Mouse (Mus musculus) lung, embryonic 16.5 days (tissue): ENCODE results near the gene Atrnl1. TPM values are rescaled to one million over a fixed set of nuclear protein-coding genes. Genes with fewer than 3 reads are reported as not detected.

Experiments used
- ATAC-seq: fragments of 200-750 bp; cut with Nextera tagmentation; 2 replicates; pipeline ENCODE4 v1.8.0; 2017; ENCODE audit warnings: low read depth, mild to moderate bottlenecking, moderate library complexity
- H3K27ac ChIP-seq: fragments of 300-500 bp; sonication (generic); 2 replicates; pipeline ENCODE4 v1.5.1; 2014; ENCODE audit warnings: mild to moderate bottlenecking, control low read depth, low read length
- H3K27me3 ChIP-seq: fragments of 300-500 bp; sonication (generic); 2 replicates; pipeline ENCODE4 v1.6.1; 2014; ENCODE audit warnings: low read depth, low read length, mixed read lengths; ENCODE audit not compliant: control insufficient read depth, insufficient read depth
- H3K36me3 ChIP-seq: fragments of 300-500 bp; sonication (generic); 2 replicates; pipeline ENCODE4 v1.6.1; 2014; ENCODE audit warnings: low read length; ENCODE audit not compliant: control insufficient read depth, insufficient read depth
- H3K4me1 ChIP-seq: fragments of 300-500 bp; sonication (generic); replicated peaks from 2 replicates; pipeline ENCODE4 v1.6.1; 2014; ENCODE audit warnings: low read length, mixed read lengths; ENCODE audit not compliant: control insufficient read depth, insufficient read depth
- H3K4me2 ChIP-seq: fragments of 300-500 bp; sonication (generic); 2 replicates; pipeline ENCODE4 v1.6.1; 2014; ENCODE audit warnings: low read depth, low read length, control low read depth
- H3K4me3 ChIP-seq: fragments of 300-500 bp; sonication (generic); 2 replicates; pipeline ENCODE4 v1.5.1; 2014; ENCODE audit warnings: mild to moderate bottlenecking, low read length, control low read depth
- H3K9ac ChIP-seq: fragments of 300-500 bp; sonication (generic); 2 replicates; pipeline ENCODE4 v1.6.1; 2014; ENCODE audit warnings: low read length, control low read depth
- H3K9me3 ChIP-seq: fragments of 300-500 bp; sonication (generic); 2 replicates; pipeline ENCODE4 v1.6.1; 2016; ENCODE audit warnings: low read length; ENCODE audit not compliant: control insufficient read depth
- WGBS: fragments of 180-500 bp; shearing (Covaris S2); extraction: QIAGEN DNeasy Blood & Tissue Kit; methylation state at CpG from one replicate; pipeline ENCODE4 v1.1.7; 2014; 5-methylcytosine and 5-hydroxymethylcytosine counted together
- polyA plus RNA-seq: library from polyadenylated mRNA; unstranded; fragments of >200 nt; fragmentation: Nextera tagmentation; extraction: Ambion mirVana; gene quantifications from 2 replicates; pipeline ENCODE4 v1.2.1, GENCODE M21; 2015

The Atrnl1 gene
- polyA plus RNA-seq, 1 experiment from 2014 or later = 5.0 TPM

- Histone ChIP-seq H3K4me3 (no peak overlapping the region), H3K9me3 (peaks cover 6% of the 10 kb centered on the region), H3K4me2 (no peak overlapping the region), H3K27me3 (no peaks in the 10 kb centered on the region), H3K9ac (no peak overlapping the region), H3K36me3 (no peaks in the 10 kb centered on the region), H3K27ac (no peak overlapping the region), H3K4me1 (no peaks in the 10 kb centered on the region; the same call in 1 of the 2 replicates)
- WGBS = 78% methylated on average over 14 of the region's 14 CpGs
- ATAC-seq = no peak
Observed at GRCm38 (mm10) chr19:58125010-58125409, 514.2 kb downstream of the Atrnl1 start.

- no peak overlapping the region for H3K4me3 ChIP-seq
- H3K9me3 ChIP-seq = peaks cover 6% of the 10 kb centered on the region
- no peak overlapping the region for H3K9ac ChIP-seq
- no peak for ATAC-seq
- no peaks in the 10 kb centered on the region for H3K27me3 ChIP-seq
- no peak overlapping the region for H3K4me2 ChIP-seq
- WGBS = 87% methylated on average over 9 of the region's 9 CpGs
- no peaks in the 10 kb centered on the region for H3K4me1 ChIP-seq
- peaks cover 8% of the 10 kb centered on the region for H3K36me3 ChIP-seq
- no peak overlapping the region for H3K27ac ChIP-seq
Observed at GRCm38 (mm10) chr19:58131896-58132295, 521.1 kb downstream of the Atrnl1 start.

DNA sequence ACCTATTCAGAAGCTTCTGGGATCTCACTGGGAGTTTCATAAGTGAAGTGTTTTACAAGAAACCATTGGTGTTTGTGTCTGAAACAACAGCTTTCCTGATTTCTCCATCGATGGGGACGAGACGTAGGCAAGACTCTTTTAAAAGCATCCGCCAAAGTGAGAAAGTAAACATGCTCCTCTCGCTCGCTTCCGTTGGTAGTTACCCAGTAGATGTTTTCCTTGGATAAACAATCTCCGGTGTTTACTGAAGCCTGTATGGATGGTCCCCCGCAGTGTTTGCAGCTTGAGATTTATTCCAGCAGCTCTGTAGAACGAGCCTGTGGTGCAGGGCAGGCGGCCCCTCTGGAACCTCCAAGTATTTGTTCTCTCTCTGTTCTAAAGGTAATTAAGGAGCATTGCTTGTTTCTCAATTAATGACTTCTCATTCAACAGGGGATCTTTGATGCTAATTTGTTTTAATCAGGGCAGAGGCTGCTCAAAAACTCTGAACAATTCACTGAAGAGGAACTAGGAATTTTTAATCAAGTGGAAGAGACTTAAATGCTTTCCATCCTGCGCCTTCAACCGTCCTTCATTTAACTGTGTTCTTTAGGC lies 529.5 kb downstream of the Atrnl1 start:
- Histone ChIP-seq H3K27ac (no peak overlapping the region), H3K27me3 (no peaks in the 10 kb centered on the region), H3K4me2 (no peak overlapping the region), H3K4me3 (no peak overlapping the region), H3K36me3 (no peaks in the 10 kb centered on the region), H3K4me1 (no peaks in the 10 kb centered on the region; the same call in 1 of the 2 replicates), H3K9ac (no peak overlapping the region), H3K9me3 (no peaks in the 10 kb centered on the region)
- WGBS = 20% methylated on average over 13 of the region's 13 CpGs
- ATAC-seq = no peak

DNA sequence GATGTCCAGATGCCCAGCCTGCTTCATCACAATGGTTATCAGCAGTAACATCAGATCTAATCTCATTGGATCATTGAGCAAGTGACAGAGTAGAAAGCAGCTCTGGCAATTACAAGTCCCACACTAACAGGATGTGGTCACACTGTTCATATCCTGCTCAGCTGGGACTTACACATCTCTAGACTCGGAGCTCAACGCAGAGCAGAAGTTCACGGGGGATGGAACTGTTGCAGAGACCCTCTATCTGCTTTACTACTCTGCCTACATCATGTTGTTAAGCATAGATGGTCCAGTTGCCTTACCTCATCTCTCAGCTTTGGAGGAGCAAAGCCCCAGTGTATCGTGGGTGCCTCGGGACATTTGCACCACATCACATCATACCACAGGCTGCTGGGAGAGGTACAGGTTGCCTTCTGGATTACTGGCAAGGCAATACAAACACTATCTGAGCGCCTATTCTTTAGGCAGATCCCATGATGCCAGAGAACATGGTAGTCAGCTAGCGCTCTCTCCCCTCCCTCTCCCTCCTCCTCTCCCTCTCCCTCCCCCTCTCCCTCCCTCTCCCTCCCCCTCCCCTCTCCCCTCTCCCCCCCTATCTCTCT lies 533.1 kb downstream of the Atrnl1 start:
- H3K9ac ChIP-seq = no peak overlapping the region
- ATAC-seq = no peak
- H3K4me2 ChIP-seq = no peak overlapping the region
- H3K4me3 ChIP-seq = no peak overlapping the region
- H3K36me3 ChIP-seq = no peaks in the 10 kb centered on the region
- WGBS = 77% methylated on average over 7 of the region's 7 CpGs
- no peaks in the 10 kb centered on the region for H3K9me3 ChIP-seq
- no peak overlapping the region for H3K27ac ChIP-seq
- no peaks in the 10 kb centered on the region for H3K27me3 ChIP-seq
- H3K4me1 ChIP-seq = no peaks in the 10 kb centered on the region; the same call in 1 of the 2 replicates

- no peaks in the 10 kb centered on the region for H3K9me3 ChIP-seq
- H3K27ac ChIP-seq = no peak overlapping the region
- H3K4me1 ChIP-seq = no peaks in the 10 kb centered on the region
- H3K4me2 ChIP-seq = no peak overlapping the region
- no peaks in the 10 kb centered on the region for H3K36me3 ChIP-seq
- ATAC-seq = no peak
- 66% methylated on average over 9 of the region's 9 CpGs for WGBS
- H3K9ac ChIP-seq = no peak overlapping the region
- no peak overlapping the region for H3K4me3 ChIP-seq
- H3K27me3 ChIP-seq = no peaks in the 10 kb centered on the region
Observed at GRCm38 (mm10) chr19:58145521-58145920, 534.7 kb downstream of the Atrnl1 start.

- Histone ChIP-seq H3K36me3 (no peaks in the 10 kb centered on the region), H3K9me3 (no peaks in the 10 kb centered on the region), H3K27me3 (no peaks in the 10 kb centered on the region), H3K4me3 (no peak overlapping the region), H3K4me2 (no peak overlapping the region), H3K9ac (no peak overlapping the region), H3K27ac (no peak overlapping the region), H3K4me1 (no peaks in the 10 kb centered on the region)
- 65% methylated on average over 7 of the region's 7 CpGs for WGBS
- ATAC-seq = no peak
Observed at GRCm38 (mm10) chr19:58151257-58151656, 540.4 kb downstream of the Atrnl1 start.

GRCm38 (mm10) chr19:58161569-58161968 lies 550.7 kb downstream of the Atrnl1 start:
- ATAC-seq = no peak
- no peak overlapping the region for H3K9ac ChIP-seq

GRCm38 (mm10) chr19:58164896-58165634 lies 554.2 kb downstream of the Atrnl1 start:
- no peak for ATAC-seq
- Histone ChIP-seq H3K27ac (no peak overlapping the region), H3K36me3 (no peaks in the 10 kb centered on the region), H3K9me3 (no peaks in the 10 kb centered on the region), H3K9ac (no peak overlapping the region), H3K27me3 (no peaks in the 10 kb centered on the region), H3K4me1 (no peaks in the 10 kb centered on the region), H3K4me2 (no peak overlapping the region), H3K4me3 (no peak overlapping the region)
- 67% methylated on average over 7 of the region's 7 CpGs for WGBS

More at GRCm38 (mm10) chr19:58161569-58161968, 550.7 kb downstream of the Atrnl1 start:
- no peak overlapping the region for H3K4me3 ChIP-seq
- H3K4me2 ChIP-seq = no peak overlapping the region
- H3K4me1 ChIP-seq = no peaks in the 10 kb centered on the region
- H3K9me3 ChIP-seq = no peaks in the 10 kb centered on the region
- H3K27me3 ChIP-seq = no peaks in the 10 kb centered on the region
- H3K36me3 ChIP-seq = no peaks in the 10 kb centered on the region
- 69% methylated on average over 9 of the region's 9 CpGs for WGBS
- H3K27ac ChIP-seq = no peak overlapping the region

DNA sequence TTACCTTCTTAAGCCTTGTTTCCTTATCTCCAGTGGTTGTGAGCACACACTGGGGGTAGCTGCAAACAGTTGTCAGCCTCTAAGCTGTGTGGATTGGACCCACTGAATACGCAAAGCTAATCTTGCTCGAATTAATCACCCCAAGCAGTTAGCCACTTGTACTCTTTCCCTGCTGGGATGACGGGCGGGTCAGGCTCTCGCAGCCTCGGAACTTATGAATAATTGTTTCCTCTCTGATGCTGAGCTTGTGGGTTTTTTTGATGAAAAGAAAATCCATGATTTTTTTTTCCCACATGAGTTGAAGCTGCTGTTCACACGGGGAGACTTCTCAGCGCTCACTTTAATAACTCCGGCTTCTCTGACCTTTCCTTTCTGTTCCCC lies 554.8 kb downstream of the Atrnl1 start:
- Histone ChIP-seq H3K36me3 (no peaks in the 10 kb centered on the region), H3K9me3 (no peaks in the 10 kb centered on the region), H3K27ac (no peak overlapping the region), H3K4me2 (peak overlapping the region; percentile 23; the same call in 1 of the 2 replicates), H3K27me3 (no peaks in the 10 kb centered on the region), H3K4me3 (no peak overlapping the region), H3K4me1 (no peaks in the 10 kb centered on the region), H3K9ac (no peak overlapping the region)
- no peak for ATAC-seq
- 19% methylated on average over 9 of the region's 9 CpGs for WGBS
